In genomic region chr7:141949799-141950103, GRCm38 (mm10) we compare ENCODE assay signal across 8 mouse cellular contexts. TPM values are rescaled to one million over a fixed set of nuclear protein-coding genes. Genes with fewer than 3 reads are reported as not detected.
DNase-seq lines count a peak whose midpoint lies in the region; ATAC-seq and TF ChIP-seq lines count a peak whose summit lies in the region.

No protein-coding gene starts in this region.

- H3K4me3 ChIP-seq in lung, postnatal 0 days (ENCODE audit: low read depth, low read length), result peak overlapping the region; percentile 39
- peak overlapping the region; percentile 51 for H3K4me3 ChIP-seq in limb, embryonic 12.5 days (replicated peaks)
- H3K4me3 ChIP-seq in small intestine, adult 2 months (ENCODE audit: low read depth, low read length), result peak overlapping the region; percentile 55

- TF ChIP-seq CTCF in lung, postnatal 0 days (IDR thresholded peaks at IDR 0.05), result no peak
- no peak for TF ChIP-seq CTCF in small intestine, adult 2 months (IDR thresholded peaks at IDR 0.05; ENCODE audit: extremely low read depth, insufficient read length, insufficient replicate concordance, low read depth, low read length)

- H3K27me3 ChIP-seq in lung, postnatal 0 days (replicated peaks; ENCODE audit: insufficient read depth, low read length), result peaks cover 47% of the 10 kb centered on the region
- H3K27me3 ChIP-seq in limb, embryonic 12.5 days, result peaks cover 89% of the 10 kb centered on the region
- peaks cover 35% of the 10 kb centered on the region for H3K27me3 ChIP-seq in small intestine, adult 2 months (ENCODE audit: control insufficient read depth, insufficient read depth, low read length)

- H3K36me3 ChIP-seq in lung, postnatal 0 days (ENCODE audit: insufficient read depth, low read length), result no peaks in the 10 kb centered on the region
- no peaks in the 10 kb centered on the region for H3K36me3 ChIP-seq in limb, embryonic 12.5 days
- H3K36me3 ChIP-seq in small intestine, adult 2 months (ENCODE audit: control insufficient read depth, insufficient read depth, low read length), result no peaks in the 10 kb centered on the region

- TF ChIP-seq EP300 in lung, postnatal 0 days (IDR thresholded peaks at IDR 0.05), result no peak

- H3K9me3 ChIP-seq in lung, postnatal 0 days (ENCODE audit: low read length), result no peaks in the 10 kb centered on the region
- H3K9me3 ChIP-seq in limb, embryonic 12.5 days, result no peaks in the 10 kb centered on the region

- H3K4me1 ChIP-seq in lung, postnatal 0 days (ENCODE audit: insufficient read depth, low read depth, low read length), result no peaks in the 10 kb centered on the region
- peaks cover 11% of the 10 kb centered on the region for H3K4me1 ChIP-seq in limb, embryonic 12.5 days (replicated peaks)
- H3K4me1 ChIP-seq in small intestine, adult 2 months (ENCODE audit: control insufficient read depth, insufficient read depth, insufficient read length, low read length), result peaks cover 3% of the 10 kb centered on the region

- WGBS in lung, postnatal 0 days, result 0% methylated on average over 25 of the region's 54 CpGs
- WGBS in limb, embryonic 12.5 days, result 0% methylated on average over 20 of the region's 54 CpGs
- WGBS in small intestine, adult 2 months, result 2% methylated on average over 54 of the region's 54 CpGs

- peak; percentile 24 for DNase-seq in CD4-positive, CD25-positive, alpha-beta regulatory T cell, adult 2 months (ENCODE audit: low read depth, low spot score)
- no peak for DNase-seq in lung, postnatal 0 days (ENCODE audit: low spot score)
- DNase-seq in lung, adult 18-20 months, result no peak
- no peak for DNase-seq in gastrocnemius, adult 18-20 months (ENCODE audit: low spot score)
- no peak for DNase-seq in frontal cortex, adult 2 months (ENCODE audit: extremely low spot score in 1 of 2, low spot score in 1 of 2)

- peak overlapping the region; percentile 77 for H3K4me2 ChIP-seq in lung, postnatal 0 days (replicated peaks; ENCODE audit: low read depth, low read length)
- H3K4me2 ChIP-seq in limb, embryonic 12.5 days, result peak overlapping the region; percentile 82

- ATAC-seq in CD4-positive, CD25-positive, alpha-beta regulatory T cell, adult 4 months, result no peak
- peak; percentile 50 for ATAC-seq in lung, postnatal 0 days
- peak; percentile 46 for ATAC-seq in limb, embryonic 12.5 days (ENCODE audit: insufficient number of reproducible peaks, insufficient read depth, low FRiP score, low TSS enrichment, low read depth)

- no peak overlapping the region for H3K27ac ChIP-seq in lung, postnatal 0 days (ENCODE audit: low read length)
- no peak overlapping the region for H3K27ac ChIP-seq in limb, embryonic 12.5 days
- no peak overlapping the region for H3K27ac ChIP-seq in small intestine, adult 2 months (ENCODE audit: insufficient read depth, low read depth, low read length)

- no peak for TF ChIP-seq POLR2A in small intestine, adult 2 months (IDR thresholded peaks at IDR 0.05; ENCODE audit: low read depth, low read length)

- H3K9ac ChIP-seq in lung, postnatal 0 days (replicated peaks; ENCODE audit: low read depth), result no peak overlapping the region
- peak overlapping the region; percentile 51; the same call in 1 of the 2 replicates for H3K9ac ChIP-seq in limb, embryonic 12.5 days (replicated peaks)

RNA-seq across cellular contexts. Expression of gene Brsk2, which starts 0.2 kb away (rescaled TPM):
- under 1 TPM; 0.29 to 0.52 TPM for polyA plus RNA-seq in CD4-positive, CD25-positive, alpha-beta regulatory T cell, adult 4 months (2017; shearing (Covaris generic))
- 0.39 and 0.88 TPM in 2 replicates for polyA plus RNA-seq in lung, postnatal 0 days (2015; fragmentation: Nextera tagmentation; extraction: Ambion mirVana)
- polyA plus RNA-seq in limb, embryonic 12.5 days (2016; fragmentation: Nextera tagmentation; extraction: Ambion mirVana), result 0.31 and 0.84 TPM in 2 replicates
- polyA plus RNA-seq in small intestine, adult 2 months (2012; rRNA removed), result 0.51 and 5.3 TPM in 2 replicates
- total RNA-seq in gastrocnemius, adult 18-20 months (2021), result under 1 TPM; 0.09 to 0.19 TPM
- polyA plus RNA-seq in frontal cortex, adult 2 months (2012; rRNA removed), result 115 and 121 TPM in 2 replicates

RNA-seq across cellular contexts. Expression of gene Tollip, which starts 31.4 kb away (rescaled TPM):
- 10 to 100 TPM; 18.5 to 34.9 TPM for polyA plus RNA-seq in CD4-positive, CD25-positive, alpha-beta regulatory T cell, adult 4 months (2017; shearing (Covaris generic))
- 44.6 and 46.4 TPM in 2 replicates for polyA plus RNA-seq in lung, postnatal 0 days (2015; fragmentation: Nextera tagmentation; extraction: Ambion mirVana)
- 38.5 and 41.2 TPM in 2 replicates for polyA plus RNA-seq in limb, embryonic 12.5 days (2016; fragmentation: Nextera tagmentation; extraction: Ambion mirVana)
- polyA plus RNA-seq in small intestine, adult 2 months (2012; rRNA removed), result 47.4 and 142 TPM in 2 replicates
- total RNA-seq in gastrocnemius, adult 18-20 months (2021), result 10 to 100 TPM; 30.1 to 34.3 TPM
- 101 and 104 TPM in 2 replicates for polyA plus RNA-seq in frontal cortex, adult 2 months (2012; rRNA removed)

Comparison
In these comparisons a context has a peak if more than half of its experiments do, and no peak if none do; other contexts are left out.
1. RNA of gene Brsk2, which starts 0.2 kb away (polyA plus RNA-seq): 115 to 121 TPM in frontal cortex, adult 2 months; 0.31 to 0.84 TPM in limb, embryonic 12.5 days, 0.29 to 0.52 TPM in CD4-positive, CD25-positive, alpha-beta regulatory T cell, adult 4 months, 0.51 to 5.3 TPM in small intestine, adult 2 months and 0.39 to 0.88 TPM in lung, postnatal 0 days; every median in the first group is over 10 times any median in the second.
2. Peak in every context shown above with its lines, with median percentiles within 50 percentile points of each other: H3K4me3 ChIP-seq.